Mouse (Mus musculus): Measurements from ENCODE around the gene Slc38a4. TPM values are rescaled to one million over a fixed set of nuclear protein-coding genes. Genes with fewer than 3 reads are reported as not detected.
A peak's percentile ranks its signal among the peaks of the same experiment; 100 is the strongest.

Gene Slc38a4
- total RNA-seq (2021): under 1 TPM; 0.57 to 0.79 TPM
- long read RNA-seq, partial matches to known transcripts: 1 of 1 reads
- long read RNA-seq, other reads (novel, unspliced or antisense): 0 of 1 reads

- no peak for DNase-seq (ENCODE audit: low spot score in 2 of 2)
These were observed at the start of gene Slc38a4 for GRCm38 (mm10) chr15:97055794-97056193. Slc38a4 (minus strand) TSS chr15:97055956.

- no peak for DNase-seq (ENCODE audit: low spot score in 2 of 2)
These were observed 49.2 kb upstream of the Slc38a4 start for GRCm38 (mm10) chr15:97104889-97105391.

GRCm38 (mm10) chr15:97104048-97104447 is 48.3 kb upstream of the Slc38a4 start:
- no peak for DNase-seq (ENCODE audit: low spot score in 2 of 2)

GRCm38 (mm10) chr15:97102811-97103210 is 47.1 kb upstream of the Slc38a4 start:
- DNase-seq (ENCODE audit: low spot score in 2 of 2): no peak

- DNase-seq (ENCODE audit: low spot score in 2 of 2): no peak
These were observed 46.4 kb upstream of the Slc38a4 start for GRCm38 (mm10) chr15:97102181-97102580.

GRCm38 (mm10) chr15:97099101-97099500 is 43.3 kb upstream of the Slc38a4 start:
- DNase-seq (ENCODE audit: low spot score in 2 of 2): no peak

GRCm38 (mm10) chr15:97097548-97097947 is 41.8 kb upstream of the Slc38a4 start:
- no peak for DNase-seq (ENCODE audit: low spot score in 2 of 2)

- no peak for DNase-seq (ENCODE audit: low spot score in 2 of 2)
These were observed 33.8 kb upstream of the Slc38a4 start for GRCm38 (mm10) chr15:97089526-97089925.

GRCm38 (mm10) chr15:97085833-97086232 is 30.1 kb upstream of the Slc38a4 start:
- DNase-seq (ENCODE audit: low spot score in 2 of 2): peak in 1 of 2 experiments; percentile 2

- no peak for DNase-seq (ENCODE audit: low spot score in 2 of 2)
These were observed 21.9 kb upstream of the Slc38a4 start for GRCm38 (mm10) chr15:97077665-97078064.

GRCm38 (mm10) chr15:97076092-97076491 is 20.3 kb upstream of the Slc38a4 start:
- DNase-seq (ENCODE audit: low spot score in 2 of 2): no peak

- no peak for DNase-seq (ENCODE audit: low spot score in 2 of 2)
These were observed 19.5 kb upstream of the Slc38a4 start for GRCm38 (mm10) chr15:97075240-97075639.

- no peak for DNase-seq (ENCODE audit: low spot score in 2 of 2)
These were observed 17.4 kb upstream of the Slc38a4 start for GRCm38 (mm10) chr15:97072859-97073826.

GRCm38 (mm10) chr15:97067340-97068136 is 11.8 kb upstream of the Slc38a4 start:
- DNase-seq (ENCODE audit: low spot score in 2 of 2): no peak

- no peak for DNase-seq (ENCODE audit: low spot score in 2 of 2)
These were observed 11.2 kb upstream of the Slc38a4 start for GRCm38 (mm10) chr15:97066937-97067336.

- no peak for DNase-seq (ENCODE audit: low spot score in 2 of 2)
These were observed 7.5 kb upstream of the Slc38a4 start for GRCm38 (mm10) chr15:97063211-97063610.

- DNase-seq (ENCODE audit: low spot score in 2 of 2): no peak
These were observed 5.2 kb upstream of the Slc38a4 start for GRCm38 (mm10) chr15:97060973-97061372.

- no peak for DNase-seq (ENCODE audit: low spot score in 2 of 2)
These were observed 4.8 kb upstream of the Slc38a4 start for GRCm38 (mm10) chr15:97060571-97060970.

- DNase-seq (ENCODE audit: low spot score in 2 of 2): no peak
These were observed 4.3 kb upstream of the Slc38a4 start for GRCm38 (mm10) chr15:97060102-97060501.

- no peak for DNase-seq (ENCODE audit: low spot score in 2 of 2)
These were observed 3.6 kb upstream of the Slc38a4 start for GRCm38 (mm10) chr15:97059071-97060041.

All from layer of hippocampus, adult 18-20 months (tissue).